8 mouse cellular contexts compared by ENCODE assay signal in genomic region chr8:66323045-66323807, GRCm38 (mm10).
DNase-seq lines count a peak whose midpoint lies in the region; ATAC-seq lines count a peak whose summit lies in the region.

No protein-coding gene starts in this region.

- intact Hi-C loops in heart, postnatal 25 days (cut with DNase I), result loop anchor here (10.0 kb wide), 1 partner anchor 122 kb away; no protein-coding TSS in a partner anchor

- ATAC-seq in CD4-positive, CD25-positive, alpha-beta regulatory T cell, adult 4 months, result no peak

- peak; percentile 87 for DNase-seq in heart, adult 11 months
- DNase-seq in heart, postnatal 25 days (ENCODE audit: low spot score), result no peak
- DNase-seq in A20 (ENCODE audit: low read depth, low spot score), result peak; percentile 82
- DNase-seq in adrenal gland, postnatal 36 days, result peak; percentile 15 to 25
- DNase-seq in kidney, postnatal 10 days, result peak; percentile 54
- peak; percentile 11 for DNase-seq in lung, postnatal 10 days
- no peak for DNase-seq in urinary bladder, postnatal 25 days (ENCODE audit: low spot score)

Comparison
In these comparisons a context has a peak if more than half of its experiments do, and no peak if none do; other contexts are left out.
1. DNase-seq: peak in heart, adult 11 months (single experiment), A20 (single experiment), adrenal gland, postnatal 36 days (2 of 2), kidney, postnatal 10 days (single experiment) and lung, postnatal 10 days (single experiment); none in heart, postnatal 25 days (single experiment) and urinary bladder, postnatal 25 days (single experiment).